Mouse (Mus musculus) left cerebral cortex, postnatal 36 days (tissue): ENCODE data around the gene Vps41. TPM values are rescaled to one million over a fixed set of nuclear protein-coding genes. Genes with fewer than 3 reads are reported as not detected.

Source experiments
- DNase-seq, 2 experiments: peaks; one replicate each; pipeline ENCODE4 v3.0.0; 2021 to 2022; ENCODE audit warnings: low spot score in 2 of 2, mixed read lengths in 1 of 2
- intact Hi-C: fragments of 180-260 bp; cut with DNase I; formaldehyde crosslinking; loops from one replicate; pipeline ENCODE4 v1.15.1; 2025
- total RNA-seq, 2 experiments: library from RNA; stranded (reverse); gene quantifications; 2 replicates each; pipeline ENCODE4 v1.2.3; 2021

Gene Vps41
- total RNA-seq, 2 experiments from 2014 or later: 146 to 150 TPM

GRCm38 (mm10) chr13:18790086-18790485, 73.0 kb downstream of the Vps41 start:
- no peak for DNase-seq
- intact Hi-C loops: no loop called here

GRCm38 (mm10) chr13:18791314-18791713, 74.2 kb downstream of the Vps41 start:
- DNase-seq: no peak
- intact Hi-C loops: no loop called here

- no peak for DNase-seq
- intact Hi-C loops: no loop called here
Measured at GRCm38 (mm10) chr13:18791724-18792123, 74.6 kb downstream of the Vps41 start.

- no peak for DNase-seq
- intact Hi-C loops: no loop called here
Measured at GRCm38 (mm10) chr13:18794454-18794853, 77.4 kb downstream of the Vps41 start.

- intact Hi-C loops: no loop called here
Measured at GRCm38 (mm10) chr13:18797555-18797954, 80.5 kb downstream of the Vps41 start.

GRCm38 (mm10) chr13:18800434-18800833, 83.3 kb downstream of the Vps41 start:
- DNase-seq: no peak

More at GRCm38 (mm10) chr13:18797555-18797954, 80.5 kb downstream of the Vps41 start:
- no peak for DNase-seq

GRCm38 (mm10) chr13:18809465-18809864, 92.4 kb downstream of the Vps41 start:
- no peak for DNase-seq
- intact Hi-C loops: no loop called here

More at GRCm38 (mm10) chr13:18800434-18800833, 83.3 kb downstream of the Vps41 start:
- intact Hi-C loops: no loop called here

GRCm38 (mm10) chr13:18809978-18810675, 93.0 kb downstream of the Vps41 start:
- intact Hi-C loops: loop anchor here (2.0 kb wide), 2 partner anchors 685 to 753 kb away; no protein-coding TSS in a partner anchor
- peak; percentile 24 to 51 for DNase-seq

GRCm38 (mm10) chr13:18824420-18825123, 107.5 kb downstream of the Vps41 start:
- DNase-seq: no peak
- intact Hi-C loops: no loop called here

- intact Hi-C loops: no loop called here
- DNase-seq: no peak
Measured at GRCm38 (mm10) chr13:18827029-18827428, 109.9 kb downstream of the Vps41 start.

GRCm38 (mm10) chr13:18830486-18830885, 113.4 kb downstream of the Vps41 start:
- no peak for DNase-seq
- intact Hi-C loops: no loop called here

GRCm38 (mm10) chr13:18839231-18839630, 122.1 kb downstream of the Vps41 start:
- DNase-seq: no peak
- intact Hi-C loops: no loop called here

GRCm38 (mm10) chr13:18840366-18840765, 123.3 kb downstream of the Vps41 start:
- intact Hi-C loops: no loop called here
- DNase-seq: no peak

GRCm38 (mm10) chr13:18841019-18841418, 123.9 kb downstream of the Vps41 start:
- intact Hi-C loops: no loop called here

GRCm38 (mm10) chr13:18841752-18842282, 124.7 kb downstream of the Vps41 start:
- no peak for DNase-seq
- intact Hi-C loops: no loop called here

More at GRCm38 (mm10) chr13:18841019-18841418, 123.9 kb downstream of the Vps41 start:
- no peak for DNase-seq

GRCm38 (mm10) chr13:18842556-18842955, 125.5 kb downstream of the Vps41 start:
- DNase-seq: no peak
- intact Hi-C loops: no loop called here

- DNase-seq: no peak
- intact Hi-C loops: no loop called here
Measured at GRCm38 (mm10) chr13:18843546-18843945, 126.5 kb downstream of the Vps41 start.

- DNase-seq: no peak
- intact Hi-C loops: no loop called here
Measured at GRCm38 (mm10) chr13:18847386-18847785, 130.3 kb downstream of the Vps41 start.

- intact Hi-C loops: no loop called here
- no peak for DNase-seq
Measured at GRCm38 (mm10) chr13:18849563-18849962, 132.5 kb downstream of the Vps41 start.

- intact Hi-C loops: no loop called here
Measured at GRCm38 (mm10) chr13:18851182-18851581, 134.1 kb downstream of the Vps41 start.

GRCm38 (mm10) chr13:18852718-18853117, 135.6 kb downstream of the Vps41 start:
- intact Hi-C loops: no loop called here
- no peak for DNase-seq

More at GRCm38 (mm10) chr13:18851182-18851581, 134.1 kb downstream of the Vps41 start:
- no peak for DNase-seq
